Mouse (Mus musculus) limb, embryonic 15.5 days (tissue): Measurements from ENCODE around the gene Lrp1. TPM values are rescaled to one million over a fixed set of nuclear protein-coding genes. Genes with fewer than 3 reads are reported as not detected.

Experiments used
- ATAC-seq: fragments of 200-750 bp; cut with Nextera tagmentation; 2 replicates; pipeline ENCODE4 v1.8.0; 2017; ENCODE audit warnings: low read depth, moderate TSS enrichment; ENCODE audit not compliant: insufficient number of reproducible peaks, low FRiP score, low TSS enrichment
- H3K27ac ChIP-seq: fragments of 300-500 bp; sonication (generic); 2 replicates; pipeline ENCODE4 v1.5.1; 2015; ENCODE audit warnings: moderate library complexity, mild to moderate bottlenecking, inconsistent platforms
- H3K27me3 ChIP-seq: fragments of 300-500 bp; sonication (generic); 2 replicates; pipeline ENCODE4 v1.6.1; 2015; ENCODE audit warnings: inconsistent platforms
- H3K36me3 ChIP-seq: fragments of 300-500 bp; sonication (generic); 2 replicates; pipeline ENCODE4 v1.6.1; 2015; ENCODE audit warnings: inconsistent platforms
- H3K4me1 ChIP-seq: fragments of 300-500 bp; sonication (generic); 2 replicates; pipeline ENCODE4 v1.6.1; 2015; ENCODE audit warnings: inconsistent platforms
- H3K4me2 ChIP-seq: fragments of 300-500 bp; sonication (generic); 2 replicates; pipeline ENCODE4 v1.6.1; 2015; ENCODE audit warnings: mild to moderate bottlenecking, inconsistent platforms
- H3K4me3 ChIP-seq: fragments of 300-500 bp; sonication (generic); 2 replicates; pipeline ENCODE4 v1.5.1; 2015; ENCODE audit warnings: mild to moderate bottlenecking, inconsistent platforms
- H3K9ac ChIP-seq: fragments of 300-500 bp; sonication (generic); 2 replicates; pipeline ENCODE4 v1.6.1; 2015; ENCODE audit warnings: inconsistent platforms
- H3K9me3 ChIP-seq: fragments of 300-500 bp; sonication (generic); 2 replicates; pipeline ENCODE4 v1.6.1; 2016; ENCODE audit warnings: inconsistent platforms
- WGBS: fragments of 180-500 bp; shearing (Covaris S2); methylation state at CpG from one replicate; pipeline ENCODE4 v1.1.7; 2015; 5-methylcytosine and 5-hydroxymethylcytosine counted together
- polyA plus RNA-seq: library from polyadenylated mRNA; unstranded; fragments of >200 nt; fragmentation: Nextera tagmentation; extraction: Ambion mirVana; gene quantifications from 2 replicates; pipeline ENCODE4 v1.2.1, GENCODE M21; 2015

The Lrp1 gene
- polyA plus RNA-seq, 1 experiment from 2014 or later, result 146 TPM

GRCm38 (mm10) chr10:127577982-127578381 lies 43.0 kb downstream of the Lrp1 start:
- no peak for ATAC-seq
- Histone ChIP-seq H3K4me1 (no peaks in the 10 kb centered on the region), H3K27me3 (no peaks in the 10 kb centered on the region), H3K9ac (no peak overlapping the region), H3K36me3 (peaks cover 99% of the 10 kb centered on the region), H3K4me3 (no peak overlapping the region), H3K9me3 (no peaks in the 10 kb centered on the region), H3K27ac (no peak overlapping the region), H3K4me2 (no peak overlapping the region)
- 83% methylated on average over 15 of the region's 15 CpGs for WGBS

GRCm38 (mm10) chr10:127577156-127577555 lies 43.8 kb downstream of the Lrp1 start:
- Histone ChIP-seq H3K36me3 (peaks cover 99% of the 10 kb centered on the region), H3K4me2 (no peak overlapping the region), H3K4me1 (no peaks in the 10 kb centered on the region), H3K9me3 (no peaks in the 10 kb centered on the region), H3K4me3 (no peak overlapping the region), H3K27me3 (no peaks in the 10 kb centered on the region), H3K27ac (no peak overlapping the region), H3K9ac (no peak overlapping the region)
- 85% methylated on average over 9 of the region's 9 CpGs for WGBS
- no peak for ATAC-seq

- WGBS, result 60% methylated on average over 18 of the region's 18 CpGs
- Histone ChIP-seq H3K4me3 (no peak overlapping the region), H3K9me3 (no peaks in the 10 kb centered on the region), H3K36me3 (peaks cover 99% of the 10 kb centered on the region), H3K27me3 (no peaks in the 10 kb centered on the region), H3K4me1 (no peaks in the 10 kb centered on the region), H3K27ac (no peak overlapping the region), H3K9ac (no peak overlapping the region), H3K4me2 (no peak overlapping the region)
- ATAC-seq, result no peak
Observed at GRCm38 (mm10) chr10:127576381-127576961, 44.5 kb downstream of the Lrp1 start.

GRCm38 (mm10) chr10:127575741-127576140 lies 45.2 kb downstream of the Lrp1 start:
- no peak overlapping the region for H3K9ac ChIP-seq
- H3K4me2 ChIP-seq, result no peak overlapping the region
- no peaks in the 10 kb centered on the region for H3K27me3 ChIP-seq
- ATAC-seq, result no peak
- no peak overlapping the region for H3K27ac ChIP-seq
- 89% methylated on average over 7 of the region's 7 CpGs for WGBS
- peaks cover 98% of the 10 kb centered on the region for H3K36me3 ChIP-seq
- no peaks in the 10 kb centered on the region for H3K4me1 ChIP-seq
- no peak overlapping the region for H3K4me3 ChIP-seq
- H3K9me3 ChIP-seq, result no peaks in the 10 kb centered on the region

GRCm38 (mm10) chr10:127572281-127572680 lies 48.7 kb downstream of the Lrp1 start:
- Histone ChIP-seq H3K27me3 (no peaks in the 10 kb centered on the region), H3K4me1 (peaks cover 6% of the 10 kb centered on the region; the same call in 1 of the 2 replicates), H3K9ac (no peak overlapping the region), H3K9me3 (no peaks in the 10 kb centered on the region), H3K36me3 (peaks cover 87% of the 10 kb centered on the region), H3K4me3 (no peak overlapping the region), H3K4me2 (no peak overlapping the region), H3K27ac (no peak overlapping the region)
- no peak for ATAC-seq
- WGBS, result 92% methylated on average over 5 of the region's 5 CpGs

GRCm38 (mm10) chr10:127570937-127571641 lies 49.9 kb downstream of the Lrp1 start:
- WGBS, result 90% methylated on average over 17 of the region's 17 CpGs
- H3K36me3 ChIP-seq, result peaks cover 87% of the 10 kb centered on the region
- peaks cover 6% of the 10 kb centered on the region; the same call in 1 of the 2 replicates for H3K4me1 ChIP-seq
- no peak overlapping the region for H3K9ac ChIP-seq
- H3K4me2 ChIP-seq, result no peak overlapping the region
- ATAC-seq, result no peak
- peak overlapping the region; percentile 47 for H3K27ac ChIP-seq
- H3K27me3 ChIP-seq, result no peaks in the 10 kb centered on the region
- H3K4me3 ChIP-seq, result no peak overlapping the region
- H3K9me3 ChIP-seq, result no peaks in the 10 kb centered on the region

GRCm38 (mm10) chr10:127570384-127570783 lies 50.6 kb downstream of the Lrp1 start:
- H3K36me3 ChIP-seq, result peaks cover 85% of the 10 kb centered on the region
- H3K9me3 ChIP-seq, result no peaks in the 10 kb centered on the region
- 0 out of 2 replicates have a peak, but pooled peaks have one; percentile 12 for ATAC-seq
- no peak overlapping the region for H3K4me3 ChIP-seq
- H3K4me1 ChIP-seq, result peaks cover 6% of the 10 kb centered on the region; the same call in 1 of the 2 replicates
- H3K27ac ChIP-seq, result peak overlapping the region; percentile 69
- H3K9ac ChIP-seq, result no peak overlapping the region; the same call in 1 of the 2 replicates
- WGBS, result 67% methylated on average over 6 of the region's 6 CpGs
- no peaks in the 10 kb centered on the region for H3K27me3 ChIP-seq
- no peak overlapping the region for H3K4me2 ChIP-seq

GRCm38 (mm10) chr10:127569450-127569849 lies 51.5 kb downstream of the Lrp1 start:
- no peaks in the 10 kb centered on the region for H3K9me3 ChIP-seq
- no peaks in the 10 kb centered on the region for H3K27me3 ChIP-seq
- WGBS, result 27% methylated on average over 3 of the region's 3 CpGs
- H3K36me3 ChIP-seq, result peaks cover 82% of the 10 kb centered on the region
- H3K4me2 ChIP-seq, result no peak overlapping the region
- H3K4me1 ChIP-seq, result peaks cover 9% of the 10 kb centered on the region
- ATAC-seq, result no peak
- H3K4me3 ChIP-seq, result no peak overlapping the region
- H3K27ac ChIP-seq, result peak overlapping the region; percentile 14; the same call in 1 of the 2 replicates
- no peak overlapping the region for H3K9ac ChIP-seq

- Histone ChIP-seq H3K9me3 (no peaks in the 10 kb centered on the region), H3K27me3 (no peaks in the 10 kb centered on the region)
- 93% methylated on average over 28 of the region's 28 CpGs for WGBS
Observed at GRCm38 (mm10) chr10:127566553-127567326, 54.2 kb downstream of the Lrp1 start.

GRCm38 (mm10) chr10:127564301-127564700 lies 56.6 kb downstream of the Lrp1 start:
- Histone ChIP-seq H3K4me1 (peaks cover 12% of the 10 kb centered on the region), H3K27ac (peak overlapping the region; percentile 47), H3K9ac (no peak overlapping the region), H3K4me2 (no peak overlapping the region), H3K27me3 (no peaks in the 10 kb centered on the region), H3K9me3 (no peaks in the 10 kb centered on the region), H3K4me3 (no peak overlapping the region), H3K36me3 (peaks cover 90% of the 10 kb centered on the region)
- WGBS, result 49% methylated on average over 13 of the region's 13 CpGs
- ATAC-seq, result peak; percentile 56

More at GRCm38 (mm10) chr10:127566553-127567326, 54.2 kb downstream of the Lrp1 start:
- Histone ChIP-seq H3K9ac (no peak overlapping the region), H3K36me3 (peaks cover 82% of the 10 kb centered on the region), H3K4me3 (no peak overlapping the region), H3K4me1 (peaks cover 18% of the 10 kb centered on the region), H3K27ac (no peak overlapping the region), H3K4me2 (no peak overlapping the region)
- ATAC-seq, result no peak

- Histone ChIP-seq H3K27ac (peak overlapping the region; percentile 47), H3K27me3 (no peaks in the 10 kb centered on the region), H3K4me2 (no peak overlapping the region), H3K36me3 (peaks cover 90% of the 10 kb centered on the region), H3K4me1 (peaks cover 12% of the 10 kb centered on the region), H3K4me3 (no peak overlapping the region), H3K9me3 (no peaks in the 10 kb centered on the region), H3K9ac (no peak overlapping the region)
- WGBS, result 71% methylated on average over 8 of the region's 8 CpGs
- no peak for ATAC-seq
Observed at GRCm38 (mm10) chr10:127563840-127564239, 57.1 kb downstream of the Lrp1 start.

- no peak overlapping the region for H3K27ac ChIP-seq
- H3K9me3 ChIP-seq, result no peaks in the 10 kb centered on the region
- H3K9ac ChIP-seq, result no peak overlapping the region
- H3K36me3 ChIP-seq, result peaks cover 94% of the 10 kb centered on the region
- peaks cover 12% of the 10 kb centered on the region for H3K4me1 ChIP-seq
- no peaks in the 10 kb centered on the region for H3K27me3 ChIP-seq
- ATAC-seq, result no peak
- no peak overlapping the region for H3K4me2 ChIP-seq
- H3K4me3 ChIP-seq, result no peak overlapping the region
Observed at GRCm38 (mm10) chr10:127561145-127561544, 59.8 kb downstream of the Lrp1 start.
